Mouse (Mus musculus) cerebellum, adult 9-11 months (tissue): Measurements from ENCODE around the gene Rbfox3.
A peak's percentile ranks its signal among the peaks of the same experiment; 100 is the strongest.

Experiments used
- DNase-seq: peaks from one replicate; pipeline ENCODE4 v3.0.0; 2022

Gene Rbfox3

DNA sequence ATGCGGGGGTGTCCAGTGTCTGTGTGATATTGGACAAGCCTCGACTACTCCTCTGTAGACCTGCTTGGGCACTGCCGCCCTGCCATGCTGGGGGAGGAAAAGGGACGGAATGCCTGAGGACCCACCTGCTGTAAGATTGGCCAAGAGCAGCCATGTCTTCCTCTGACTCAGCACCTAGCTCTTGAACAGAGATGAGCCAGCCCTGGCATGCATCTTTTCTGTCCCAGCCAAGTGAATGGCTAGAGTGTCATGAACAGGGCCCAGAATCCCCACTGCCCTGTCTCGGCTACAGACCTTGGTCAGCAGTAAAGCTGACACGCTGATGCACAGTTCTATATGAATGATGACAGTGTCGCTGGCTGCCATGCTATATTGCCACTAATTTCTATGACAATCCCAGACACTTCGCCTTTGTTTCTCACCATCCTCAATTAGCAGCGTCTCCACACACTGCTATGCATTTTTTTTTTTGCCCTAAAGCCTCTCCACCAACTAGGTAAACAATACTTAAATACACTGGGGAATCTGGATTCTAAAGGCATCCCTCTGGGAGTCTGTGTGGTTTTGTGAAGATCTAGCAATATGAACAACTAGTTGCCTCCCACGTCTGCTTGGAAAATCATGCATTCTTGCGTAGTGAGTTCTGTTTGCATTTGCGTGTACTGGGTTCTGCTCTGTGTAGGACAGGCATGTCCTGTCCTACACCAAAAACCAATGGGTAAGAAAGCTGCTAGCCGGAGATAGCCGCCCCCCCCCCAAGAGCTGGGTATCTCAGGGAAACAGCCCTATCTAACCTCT, 257.7 kb downstream of the Rbfox3 start:
- DNase-seq: peak; percentile 43

GRCm38 (mm10) chr11:118652401-118653240, 258.8 kb downstream of the Rbfox3 start:
- no peak for DNase-seq

GRCm38 (mm10) chr11:118648369-118648768, 263.0 kb downstream of the Rbfox3 start:
- DNase-seq: peak; percentile 89

DNA sequence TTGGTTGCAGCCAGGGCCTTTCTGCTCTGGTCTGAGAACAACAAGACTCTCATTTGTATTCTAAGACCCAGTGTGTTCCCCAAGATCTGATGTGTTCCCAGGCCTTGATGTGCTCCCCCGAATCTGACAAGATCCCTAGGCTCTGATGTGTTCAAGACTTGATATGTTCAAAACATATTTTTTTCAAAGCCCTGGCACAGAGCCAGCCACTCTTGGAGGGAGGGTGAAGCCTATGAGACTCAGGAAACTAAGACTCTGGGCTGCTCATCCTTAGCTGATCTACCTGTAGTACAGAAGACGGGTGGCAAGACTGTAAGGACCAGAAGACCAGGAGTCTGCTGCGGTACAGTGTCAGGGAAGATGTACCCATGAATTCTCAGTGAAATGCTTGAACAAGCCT, 264.5 kb downstream of the Rbfox3 start:
- no peak for DNase-seq

- DNase-seq: no peak
Observed at GRCm38 (mm10) chr11:118645158-118645557, 266.2 kb downstream of the Rbfox3 start.

DNA sequence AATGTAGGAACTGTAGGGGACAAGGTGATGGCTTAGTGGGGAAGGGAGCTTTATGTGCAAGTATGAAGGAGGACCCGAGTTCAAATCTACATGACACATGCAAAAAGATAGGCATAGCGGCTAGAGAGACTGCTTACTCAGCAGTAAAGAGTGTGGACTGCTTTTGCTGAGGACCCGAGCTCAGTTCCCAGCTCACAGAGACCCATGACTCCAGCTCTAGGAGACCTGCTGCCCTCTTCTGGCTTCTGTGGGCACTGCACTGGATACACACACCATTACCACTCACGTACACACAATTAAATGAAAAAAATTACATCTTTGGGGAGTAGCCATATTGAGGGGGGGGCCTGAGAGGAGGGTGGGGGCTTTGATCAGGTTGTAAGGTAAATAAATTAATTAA, 270.7 kb downstream of the Rbfox3 start:
- DNase-seq: no peak

- DNase-seq: no peak
Observed at GRCm38 (mm10) chr11:118637718-118638117, 273.7 kb downstream of the Rbfox3 start.

DNA sequence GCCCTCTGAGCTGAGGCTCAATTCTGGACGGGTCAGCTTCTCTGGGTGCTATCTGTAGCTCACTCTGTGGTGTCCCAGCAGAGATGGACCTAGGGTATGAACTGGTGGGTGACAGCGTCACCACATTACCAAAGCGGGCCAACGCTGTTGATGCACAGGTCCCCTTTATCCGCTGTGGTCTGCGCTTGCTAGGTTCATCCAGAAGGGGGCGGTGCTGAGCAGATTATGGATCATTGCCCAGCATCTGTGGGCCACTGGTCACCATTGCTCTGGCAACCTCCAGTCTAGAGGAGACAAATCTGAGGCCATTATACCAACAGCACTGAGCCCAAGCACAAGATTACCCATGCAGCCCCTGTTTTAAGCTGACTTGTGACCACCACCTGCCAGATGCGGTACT, 276.8 kb downstream of the Rbfox3 start:
- DNase-seq: no peak

- DNase-seq: peak; percentile 74
Observed at GRCm38 (mm10) chr11:118629718-118630117, 281.7 kb downstream of the Rbfox3 start.

- no peak for DNase-seq
Observed at GRCm38 (mm10) chr11:118627541-118627940, 283.9 kb downstream of the Rbfox3 start.

GRCm38 (mm10) chr11:118620869-118621268, 290.5 kb downstream of the Rbfox3 start:
- peak; percentile 62 for DNase-seq

DNA sequence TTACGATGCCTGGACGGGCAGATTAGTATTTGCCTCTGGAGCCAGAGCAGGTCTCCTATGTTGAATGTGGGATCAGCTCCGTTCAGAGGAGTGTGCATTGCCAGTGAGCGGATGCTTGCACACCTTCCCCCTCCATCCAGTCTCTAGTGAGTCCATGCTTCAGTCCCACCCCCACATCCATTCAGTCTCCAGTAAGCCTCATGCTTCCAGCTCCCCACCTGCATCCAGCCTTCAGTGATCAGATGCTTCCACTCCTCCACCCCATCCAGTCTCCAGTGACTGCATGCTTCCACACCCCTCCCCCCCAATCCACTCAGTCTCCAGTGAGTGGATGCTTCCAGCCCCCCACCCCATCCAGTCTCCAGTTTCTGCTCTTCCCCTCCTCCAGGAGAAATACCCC, 297.3 kb downstream of the Rbfox3 start:
- DNase-seq: no peak

DNA sequence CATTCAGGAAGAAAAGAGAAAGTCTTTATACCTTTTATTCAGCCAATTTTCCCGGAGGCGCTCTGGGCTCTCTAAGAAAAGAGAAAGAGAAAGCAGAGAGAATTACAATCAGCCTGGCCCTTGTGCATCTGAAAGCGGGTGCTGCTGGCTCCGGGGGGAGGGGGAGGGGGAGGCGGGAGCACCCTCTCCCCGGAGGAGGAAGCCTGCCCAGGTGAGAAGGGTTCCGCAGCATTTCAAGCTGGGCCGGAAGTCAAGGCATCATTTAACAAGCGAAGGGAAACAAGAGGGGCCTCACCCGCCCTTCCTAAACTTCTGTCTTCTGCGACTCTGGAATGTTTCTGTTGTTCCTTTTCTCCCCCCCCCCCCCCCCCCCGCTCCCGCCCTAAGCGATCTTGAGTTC, 301.3 kb downstream of the Rbfox3 start:
- DNase-seq: no peak

DNA sequence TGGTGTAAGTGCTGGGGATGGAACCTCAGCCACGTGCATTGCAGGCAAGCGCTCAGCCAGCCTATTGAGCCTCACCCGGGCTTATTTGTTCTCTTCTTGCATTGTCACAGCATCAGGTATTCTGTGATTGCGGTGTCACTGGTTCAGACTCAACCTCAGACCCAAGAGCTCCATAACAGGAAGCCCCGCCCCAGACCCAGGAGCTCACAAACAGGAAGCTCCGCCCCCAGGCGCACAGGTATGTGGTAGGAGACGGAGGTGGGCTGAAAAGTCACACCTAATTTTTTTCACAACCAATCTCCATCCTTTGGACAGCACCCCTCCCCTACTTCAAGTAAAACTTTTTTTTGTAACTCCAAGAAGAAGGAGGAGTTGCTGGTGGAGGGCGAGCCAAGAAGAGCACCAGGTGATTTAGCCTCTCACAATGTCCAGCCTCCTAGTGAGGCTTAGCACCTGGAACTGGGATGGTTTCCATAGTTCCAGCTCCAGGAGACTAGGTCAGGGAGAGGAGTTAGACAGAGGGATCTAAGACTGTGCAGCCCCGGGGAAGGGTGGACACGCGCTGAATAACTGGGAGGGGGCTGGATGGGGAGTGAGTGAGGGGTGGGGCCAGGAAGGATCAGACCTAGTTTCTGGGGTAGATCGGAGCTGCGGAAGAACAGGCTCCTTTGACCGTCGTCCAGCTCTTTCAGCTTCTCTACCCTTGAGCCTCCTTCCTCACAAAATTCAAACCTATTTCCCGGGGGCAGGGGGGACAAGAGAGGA, 302.0 kb downstream of the Rbfox3 start:
- DNase-seq: no peak

DNA sequence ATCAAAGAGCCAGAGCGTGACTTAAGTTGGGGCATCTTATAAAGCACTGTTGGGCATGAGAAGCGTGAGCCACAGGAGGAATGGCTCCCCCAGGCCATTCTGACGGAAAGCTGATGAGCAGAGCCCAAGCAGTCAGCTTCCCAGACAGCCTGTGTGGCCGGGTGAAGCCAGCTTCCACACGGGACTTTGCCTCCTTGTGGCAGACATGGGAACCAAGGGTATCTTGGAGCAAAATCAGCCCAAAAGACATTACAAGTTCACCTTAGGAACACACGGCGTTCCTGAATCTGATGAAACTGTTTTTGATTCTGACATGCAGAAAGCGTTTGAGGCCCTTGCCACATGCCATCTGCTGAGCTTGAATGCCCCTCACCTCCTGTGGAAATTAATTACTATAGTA, 303.5 kb downstream of the Rbfox3 start:
- DNase-seq: no peak

DNA sequence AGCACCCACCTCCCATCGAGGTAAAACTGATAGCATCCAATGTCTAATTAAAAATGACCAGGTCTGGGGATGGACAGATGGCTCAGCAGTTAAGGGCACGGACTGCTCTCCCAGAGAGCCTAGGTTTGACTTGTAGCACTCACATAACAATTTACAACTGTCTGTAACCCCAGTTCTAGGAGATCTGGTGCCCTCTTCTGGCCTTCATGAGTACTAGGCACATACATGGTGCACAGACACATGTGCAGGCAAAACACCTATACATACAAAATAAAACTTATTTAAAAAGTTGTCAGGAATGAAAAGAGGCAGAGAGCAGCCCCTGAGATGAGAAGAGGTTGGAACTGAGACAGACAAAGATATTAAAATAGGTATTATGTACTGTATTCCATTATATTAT, 305.8 kb downstream of the Rbfox3 start:
- DNase-seq: no peak

- peak; percentile 68 for DNase-seq
Observed at GRCm38 (mm10) chr11:118604206-118604605, 307.2 kb downstream of the Rbfox3 start.

DNA sequence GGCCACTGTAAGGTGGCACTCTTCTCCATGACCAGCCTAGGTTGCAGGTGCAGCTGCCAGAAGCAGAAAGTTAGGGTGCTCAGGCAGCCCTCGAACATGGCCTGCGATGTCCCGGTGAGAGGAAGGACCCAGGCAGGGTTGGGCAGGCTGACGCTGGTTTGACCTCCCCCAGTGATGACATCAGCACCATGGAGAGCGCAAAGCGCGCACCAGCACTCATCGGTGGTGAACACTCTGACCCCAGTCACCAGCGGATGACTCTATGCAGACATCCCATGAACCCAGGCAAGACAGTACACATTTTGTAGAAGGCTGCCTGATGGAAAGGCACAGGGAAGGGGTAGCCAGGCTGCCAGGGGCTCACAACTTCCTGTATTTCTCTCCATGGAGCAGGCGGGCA, 308.3 kb downstream of the Rbfox3 start:
- DNase-seq: no peak

- no peak for DNase-seq
Observed at GRCm38 (mm10) chr11:118601484-118601883, 309.9 kb downstream of the Rbfox3 start.

DNA sequence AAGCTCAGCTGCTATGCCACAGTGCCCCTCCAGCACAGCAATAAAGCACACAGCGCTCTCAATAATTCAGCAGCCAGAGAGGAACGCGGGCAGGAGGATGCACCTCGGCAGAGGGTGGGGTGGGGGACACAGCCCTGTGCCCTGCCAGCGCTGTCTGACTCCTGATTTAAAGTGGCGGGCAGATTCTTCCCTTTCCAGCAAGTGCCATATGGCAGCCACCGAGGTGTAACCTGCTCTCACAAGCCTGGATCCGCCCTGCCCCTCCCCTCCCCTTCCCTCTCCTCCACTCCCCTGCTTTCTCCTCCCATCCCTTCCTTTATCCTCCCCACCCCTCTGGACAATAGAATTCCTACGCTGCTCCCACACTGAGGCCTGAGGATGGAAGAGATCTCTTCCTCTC, 311.2 kb downstream of the Rbfox3 start:
- peak; percentile 83 for DNase-seq

DNA sequence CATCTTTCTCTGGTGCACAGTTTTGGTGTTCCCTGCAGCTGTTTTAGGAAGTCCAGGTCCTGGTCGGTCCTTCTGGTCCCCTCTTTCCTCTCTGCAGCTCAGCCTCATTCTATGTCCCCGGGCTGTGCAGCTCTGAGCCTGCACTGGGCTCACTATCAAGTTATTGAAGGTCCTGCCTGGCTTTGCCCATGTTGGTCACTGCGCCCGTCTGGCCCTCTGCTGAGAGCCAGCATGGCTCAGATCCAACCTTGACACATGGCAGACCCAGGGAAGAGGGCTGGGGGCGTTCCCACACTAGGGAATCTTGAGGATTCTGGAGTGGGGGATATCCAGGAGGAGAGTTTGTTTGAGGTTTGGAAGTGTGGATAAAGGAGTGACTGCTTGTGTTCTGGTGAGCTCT, 312.7 kb downstream of the Rbfox3 start:
- DNase-seq: peak; percentile 81

DNA sequence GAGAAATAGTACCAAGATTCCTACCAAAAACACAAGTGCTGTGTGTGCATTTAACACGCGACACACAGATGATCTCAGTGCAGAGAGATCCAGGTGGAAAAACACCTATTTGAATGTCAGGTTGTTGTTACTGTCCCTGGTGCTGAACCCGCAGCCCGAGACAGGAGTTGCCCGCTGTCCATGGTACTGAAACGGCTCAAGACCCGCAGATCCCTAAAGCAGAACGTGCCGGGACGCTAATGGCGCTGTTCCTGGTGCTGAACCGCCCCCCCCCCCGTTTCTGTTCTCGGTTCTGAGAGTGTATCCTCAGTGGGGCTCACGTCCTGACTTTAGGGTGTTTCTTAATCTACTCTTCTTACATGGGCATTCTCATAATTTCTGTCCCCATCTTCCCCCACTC, 326.6 kb downstream of the Rbfox3 start:
- no peak for DNase-seq

GRCm38 (mm10) chr11:118583989-118584388, 327.4 kb downstream of the Rbfox3 start:
- no peak for DNase-seq
